Mouse (Mus musculus) C2C12 (cell line): ENCODE results near the gene Mgrn1.

Experiments used
- CTCF ChIP-seq: IDR thresholded peaks from one replicate; pipeline ENCODE4 v1.5.1; 2011; ENCODE audit not compliant: control insufficient read depth, insufficient read depth, insufficient read length
- MYOG ChIP-seq: IDR thresholded peaks from one replicate; pipeline ENCODE4 v1.6.1; 2011; ENCODE audit not compliant: control insufficient read depth, insufficient read length; ENCODE audit errors: extremely low read depth

DNA sequence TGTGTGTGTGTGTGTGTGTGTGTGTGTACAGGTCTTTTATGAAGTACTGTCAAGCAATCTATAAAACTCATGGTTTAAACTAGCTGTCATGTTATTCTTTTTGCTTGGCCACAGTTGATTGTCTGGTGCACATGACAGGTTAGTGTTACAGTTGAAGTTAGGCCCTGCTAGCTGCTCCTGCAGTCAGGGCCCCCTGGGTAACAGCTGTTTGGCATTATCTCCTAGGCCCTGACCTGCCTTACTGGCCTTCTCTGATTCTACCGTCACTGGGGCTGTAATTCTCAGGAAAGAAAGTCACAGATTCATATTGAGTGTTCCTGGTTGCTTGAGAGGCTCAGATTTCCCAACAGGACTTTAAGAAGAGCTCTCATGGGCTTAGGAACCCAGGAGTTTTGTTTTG lies 19.5 kb downstream of the Mgrn1 start:
- TF ChIP-seq MYOG, result no peak
- no peak for TF ChIP-seq CTCF
